Mouse (Mus musculus): ENCODE data around the gene A930009A15Rik. TPM values are rescaled to one million over a fixed set of nuclear protein-coding genes. Genes with fewer than 3 reads are reported as not detected.

The A930009A15Rik gene
- 0.14 TPM in 1 of 2 replicates, not detected in the other for polyA plus RNA-seq (2015; fragmentation: Nextera tagmentation; extraction: Ambion mirVana)

GRCm38 (mm10) chr10:115569712-115570491, at the start of gene A930009A15Rik:
Gene A930009A15Rik, plus strand, starts transcription at chr10:115569986.

DNA sequence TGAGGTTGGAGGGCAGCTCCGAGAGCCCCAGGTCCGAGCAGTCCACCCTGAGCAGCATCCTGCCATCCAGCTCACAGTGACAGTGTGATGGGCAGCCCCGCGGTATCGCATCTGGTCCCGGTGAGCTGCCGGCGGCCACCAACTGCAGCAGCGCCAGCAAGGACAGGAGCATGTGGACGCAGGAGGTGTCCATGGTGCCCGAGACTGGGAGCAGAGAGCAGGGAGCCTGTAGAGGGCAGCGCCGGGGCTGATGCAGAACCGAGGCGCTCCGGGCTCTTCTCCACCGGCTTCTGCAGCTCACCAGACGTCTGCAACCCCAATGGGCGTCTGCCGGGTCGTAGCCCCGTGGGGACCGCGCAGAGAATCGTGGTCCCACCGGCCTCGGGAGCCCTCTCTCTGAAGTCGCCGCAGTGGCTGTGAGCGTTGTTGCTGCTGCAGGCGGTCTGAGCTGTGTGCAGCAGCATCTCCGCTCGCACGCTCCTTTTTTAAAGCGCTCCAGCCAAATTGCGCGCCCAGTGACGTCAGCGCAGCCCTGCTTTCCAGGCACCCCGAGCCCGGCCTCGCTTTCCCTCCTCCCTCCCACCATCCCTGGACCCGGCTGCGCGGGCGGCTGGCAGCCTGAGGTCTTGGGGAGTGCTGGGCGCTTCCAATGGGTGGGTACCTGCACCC, 17.6 kb downstream of the A930009A15Rik start, which contains the start of gene Lgr5:
Gene Lgr5 (minus strand): TSS at position 480 of the 669 bp plus-strand sequence.

Other genes with a start within 250 kb of the A930009A15Rik start
- gene Tmem19, start 207.5 kb upstream of the A930009A15Rik start, polyA plus RNA-seq (2015; fragmentation: Nextera tagmentation; extraction: Ambion mirVana) = 25.6 and 31.9 TPM in 2 replicates
- gene Thap2, start 185.5 kb upstream of the A930009A15Rik start, polyA plus RNA-seq (2015; fragmentation: Nextera tagmentation; extraction: Ambion mirVana) = 10.3 and 12.4 TPM in 2 replicates
- gene Zfc3h1, start 185.0 kb upstream of the A930009A15Rik start, polyA plus RNA-seq (2015; fragmentation: Nextera tagmentation; extraction: Ambion mirVana) = 9.0 and 13.0 TPM in 2 replicates
- gene Lgr5, start 17.8 kb downstream of the A930009A15Rik start, polyA plus RNA-seq (2015; fragmentation: Nextera tagmentation; extraction: Ambion mirVana) = 4.7 and 13.7 TPM in 2 replicates
- gene Tspan8, start 246.8 kb downstream of the A930009A15Rik start, polyA plus RNA-seq (2015; fragmentation: Nextera tagmentation; extraction: Ambion mirVana) = 10.1 and 11.5 TPM in 2 replicates

Data from adrenal gland, postnatal 0 days (tissue).